Mouse (Mus musculus): ENCODE measurements around the gene Gstz1. TPM values are rescaled to one million over a fixed set of nuclear protein-coding genes. Genes with fewer than 3 reads are reported as not detected.

The Gstz1 gene
- polyA plus RNA-seq (2015; fragmentation: Illumina TruSeq; extraction: RNeasy Lipid Tissue Mini Kit (QIAGEN cat#74804); ENCODE audit: insufficient read depth, low replicate concordance): 21.3 TPM

DNA sequence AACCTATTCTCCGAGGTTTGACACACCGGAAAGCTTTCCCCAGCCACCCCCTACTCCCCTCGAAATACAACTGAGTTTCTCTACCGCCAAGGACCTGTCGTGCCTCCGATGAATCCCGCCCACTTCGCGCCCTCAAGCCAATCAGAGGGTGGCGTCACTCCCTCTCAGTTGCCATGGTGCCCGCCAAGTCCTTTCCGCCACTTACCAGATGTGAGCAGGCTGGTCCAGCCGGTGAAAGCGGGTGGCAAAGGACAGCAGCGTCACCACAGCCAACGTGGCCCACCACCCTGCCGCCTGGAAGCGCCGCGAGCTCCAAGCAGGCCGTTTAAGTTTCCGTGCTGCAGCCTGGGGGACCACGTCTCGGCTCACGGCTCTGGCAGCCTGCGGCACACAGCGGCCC is at the start of gene Gstz1:
Gene Gstz1, plus strand, starts transcription at position 200 of the 400 bp plus-strand sequence.

DNA sequence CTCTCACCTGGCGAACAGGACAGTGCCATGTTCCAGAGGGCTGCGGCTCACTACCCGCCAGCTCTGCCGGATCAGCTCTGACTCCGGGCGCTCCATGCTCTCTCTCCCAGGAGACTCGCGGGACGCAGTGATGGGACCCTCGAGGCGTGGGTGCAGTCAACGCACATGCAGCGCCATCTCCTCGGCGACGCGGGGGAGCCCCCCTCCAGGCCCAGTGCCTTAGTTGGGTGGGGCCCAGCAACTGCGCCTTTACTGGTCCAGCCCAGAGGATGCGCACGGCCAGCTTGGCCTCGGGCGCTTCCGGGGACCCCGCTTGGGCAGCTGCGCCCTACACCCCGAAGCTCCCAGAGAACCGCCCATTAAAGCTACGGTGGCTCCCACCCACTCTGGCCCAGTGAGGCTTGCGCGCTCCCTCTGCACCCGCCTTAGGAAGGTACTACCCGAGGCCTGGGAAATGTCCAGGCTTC is 44.8 kb upstream of the Gstz1 start, which contains the start of gene Ngb:
Gene Ngb, minus strand, starts transcription at position 375 of the 467 bp plus-strand sequence.

DNA sequence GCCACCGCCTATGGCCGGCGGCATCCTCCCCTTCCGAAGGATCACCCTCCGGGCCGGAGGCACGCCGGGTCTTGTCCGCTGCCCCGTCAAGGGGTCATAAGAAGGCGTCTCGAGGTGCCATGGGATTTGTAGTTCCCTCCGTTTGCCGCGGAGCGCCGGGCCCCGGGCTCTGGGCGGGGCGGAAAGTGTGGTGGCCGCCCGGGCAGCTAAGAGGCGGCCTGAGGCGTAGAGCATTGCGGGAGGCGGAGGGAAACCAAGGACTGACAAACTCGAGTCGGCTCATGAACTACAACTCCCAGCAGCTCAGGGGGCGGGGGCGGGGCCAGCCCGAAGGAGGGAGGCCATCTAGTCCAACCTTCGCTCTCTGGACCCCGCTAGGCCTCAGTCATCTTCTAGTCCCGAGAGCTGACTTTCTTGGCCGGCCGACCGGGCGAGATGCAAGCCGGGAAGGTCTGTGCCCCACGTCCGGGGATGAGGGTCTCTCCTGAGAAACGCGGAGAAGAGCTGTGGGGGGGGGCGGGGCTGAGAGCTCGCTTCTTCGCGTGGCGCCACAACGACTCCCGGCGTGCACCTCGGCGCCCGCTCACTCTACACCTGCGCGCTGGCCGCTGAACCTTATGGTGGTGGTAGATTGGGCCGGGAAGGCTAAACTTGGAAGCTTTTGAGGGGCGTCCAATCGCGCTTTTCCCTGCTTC is 577 bp downstream of the Gstz1 start, which contains the start of gene Pomt2:
Gene Pomt2, minus strand, starts transcription at position 574 of the 695 bp plus-strand sequence.

DNA sequence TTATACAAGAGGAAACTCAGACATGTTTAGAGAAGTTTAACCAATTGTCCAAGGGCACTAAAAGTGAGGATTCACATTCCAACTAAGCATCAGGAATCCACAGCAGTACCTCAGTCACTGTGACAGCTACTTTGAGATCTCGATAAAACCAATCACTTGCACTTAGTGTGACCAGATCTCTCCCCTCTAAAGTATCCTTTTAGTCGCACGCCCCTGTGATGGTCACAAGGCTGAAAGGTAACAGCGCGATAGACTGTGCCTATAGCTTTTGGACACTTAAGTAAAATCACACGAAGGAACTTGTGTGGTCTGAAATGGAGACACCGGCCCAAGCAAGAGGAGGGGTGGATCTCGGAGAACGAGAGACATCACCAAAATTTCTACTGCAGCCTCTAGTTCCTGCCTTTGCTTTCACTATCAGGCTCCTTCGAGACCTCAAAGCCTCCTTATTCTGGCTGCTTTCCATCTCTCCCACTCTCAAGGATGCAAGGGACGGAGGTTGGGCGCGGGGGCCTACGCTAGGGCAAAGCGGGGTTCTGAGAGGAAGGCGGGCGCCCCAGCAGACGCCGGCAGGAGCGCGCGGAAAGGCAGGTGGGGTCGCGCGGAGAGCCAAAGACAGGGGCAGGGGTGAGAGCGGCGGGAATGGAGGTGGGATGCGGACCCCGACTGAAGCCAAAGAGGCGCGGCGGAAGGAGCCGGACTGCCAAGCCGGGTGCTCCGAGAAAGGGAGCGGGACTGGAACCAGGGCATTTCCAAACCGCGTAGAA is 52.4 kb downstream of the Gstz1 start, which contains the start of gene Samd15:
Gene Samd15, plus strand, starts transcription at position 518 of the 767 bp plus-strand sequence.

DNA sequence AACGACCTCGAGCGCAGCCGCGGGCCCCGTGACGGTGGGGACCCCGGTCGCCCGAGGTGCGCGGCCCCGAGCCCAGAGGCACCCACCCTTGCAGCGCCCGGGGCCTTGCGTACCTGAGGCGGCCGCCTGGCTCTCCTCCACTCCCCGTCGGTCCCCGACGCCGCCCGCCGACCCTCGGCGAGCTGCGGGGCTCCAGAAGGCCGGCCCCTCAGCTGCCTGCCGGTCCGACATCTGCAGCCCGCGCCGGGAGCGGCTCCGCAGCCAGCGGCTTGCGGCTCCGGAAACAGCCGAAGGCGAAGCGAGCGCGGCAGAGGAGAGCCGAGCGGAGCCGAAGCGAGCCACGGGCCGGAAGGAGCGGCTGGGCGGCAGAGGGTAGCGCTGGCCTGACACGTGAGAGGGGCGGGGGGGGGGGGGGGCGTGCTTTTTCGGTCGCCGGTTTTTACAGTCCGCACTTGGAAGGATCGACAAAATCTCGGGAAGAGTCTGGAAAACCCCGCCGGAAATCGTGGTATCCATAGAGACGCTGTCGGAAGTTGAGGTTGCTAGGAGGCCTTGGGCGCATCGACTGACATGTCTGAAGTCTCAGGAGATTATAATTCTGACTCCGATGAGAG is 53.1 kb downstream of the Gstz1 start, which contains the start of gene Tmed8:
Gene Tmed8, minus strand, starts transcription at position 482 of the 614 bp plus-strand sequence.

Other genes starting within 250 kb of the Gstz1 start
- 28.1 TPM for gene Cipc, start 200.1 kb upstream of the Gstz1 start, polyA plus RNA-seq (2015; fragmentation: Illumina TruSeq; extraction: RNeasy Lipid Tissue Mini Kit (QIAGEN cat#74804); ENCODE audit: insufficient read depth, low replicate concordance)
- not detected for gene Zdhhc22, start 156.7 kb upstream of the Gstz1 start, polyA plus RNA-seq (2015; fragmentation: Illumina TruSeq; extraction: RNeasy Lipid Tissue Mini Kit (QIAGEN cat#74804); ENCODE audit: insufficient read depth, low replicate concordance)
- gene Tmem63c, start 125.8 kb upstream of the Gstz1 start, polyA plus RNA-seq (2015; fragmentation: Illumina TruSeq; extraction: RNeasy Lipid Tissue Mini Kit (QIAGEN cat#74804); ENCODE audit: insufficient read depth, low replicate concordance): 0.70 TPM
- gene Ngb, start 44.6 kb upstream of the Gstz1 start, polyA plus RNA-seq (2015; fragmentation: Illumina TruSeq; extraction: RNeasy Lipid Tissue Mini Kit (QIAGEN cat#74804); ENCODE audit: insufficient read depth, low replicate concordance): 0.23 TPM
- gene Pomt2, start 803 bp downstream of the Gstz1 start, polyA plus RNA-seq (2015; fragmentation: Illumina TruSeq; extraction: RNeasy Lipid Tissue Mini Kit (QIAGEN cat#74804); ENCODE audit: insufficient read depth, low replicate concordance): 7.1 TPM
- 0.93 TPM for gene Samd15, start 52.6 kb downstream of the Gstz1 start, polyA plus RNA-seq (2015; fragmentation: Illumina TruSeq; extraction: RNeasy Lipid Tissue Mini Kit (QIAGEN cat#74804); ENCODE audit: insufficient read depth, low replicate concordance)
- gene Tmed8, start 53.3 kb downstream of the Gstz1 start, polyA plus RNA-seq (2015; fragmentation: Illumina TruSeq; extraction: RNeasy Lipid Tissue Mini Kit (QIAGEN cat#74804); ENCODE audit: insufficient read depth, low replicate concordance): 40.5 TPM
- 13.5 TPM for gene Noxred1, start 91.6 kb downstream of the Gstz1 start, polyA plus RNA-seq (2015; fragmentation: Illumina TruSeq; extraction: RNeasy Lipid Tissue Mini Kit (QIAGEN cat#74804); ENCODE audit: insufficient read depth, low replicate concordance)
- gene Vipas39, start 119.1 kb downstream of the Gstz1 start, polyA plus RNA-seq (2015; fragmentation: Illumina TruSeq; extraction: RNeasy Lipid Tissue Mini Kit (QIAGEN cat#74804); ENCODE audit: insufficient read depth, low replicate concordance): 46.7 TPM
- gene Ahsa1, start 119.3 kb downstream of the Gstz1 start, polyA plus RNA-seq (2015; fragmentation: Illumina TruSeq; extraction: RNeasy Lipid Tissue Mini Kit (QIAGEN cat#74804); ENCODE audit: insufficient read depth, low replicate concordance): 183 TPM
- gene Ism2, start 152.5 kb downstream of the Gstz1 start, polyA plus RNA-seq (2015; fragmentation: Illumina TruSeq; extraction: RNeasy Lipid Tissue Mini Kit (QIAGEN cat#74804); ENCODE audit: insufficient read depth, low replicate concordance): 0.08 TPM
- 102 TPM for gene Sptlc2, start 241.2 kb downstream of the Gstz1 start, polyA plus RNA-seq (2015; fragmentation: Illumina TruSeq; extraction: RNeasy Lipid Tissue Mini Kit (QIAGEN cat#74804); ENCODE audit: insufficient read depth, low replicate concordance)